Mouse (Mus musculus) ES-CJ7 (cell line): ENCODE results near the gene Dnajc13.

Source experiments
- DNase-seq: peaks from one replicate; pipeline ENCODE4 v3.0.0; 2011; ENCODE audit warnings: low read depth, low spot score

The Dnajc13 gene

GRCm38 (mm10) chr9:104183181-104183580 is 79.5 kb downstream of the Dnajc13 start:
- no peak for DNase-seq

- DNase-seq = no peak
Measured at GRCm38 (mm10) chr9:104182328-104182727, 80.4 kb downstream of the Dnajc13 start.

- DNase-seq = no peak
Measured at GRCm38 (mm10) chr9:104181626-104182025, 81.1 kb downstream of the Dnajc13 start.

GRCm38 (mm10) chr9:104180046-104180445 is 82.7 kb downstream of the Dnajc13 start:
- no peak for DNase-seq

DNA sequence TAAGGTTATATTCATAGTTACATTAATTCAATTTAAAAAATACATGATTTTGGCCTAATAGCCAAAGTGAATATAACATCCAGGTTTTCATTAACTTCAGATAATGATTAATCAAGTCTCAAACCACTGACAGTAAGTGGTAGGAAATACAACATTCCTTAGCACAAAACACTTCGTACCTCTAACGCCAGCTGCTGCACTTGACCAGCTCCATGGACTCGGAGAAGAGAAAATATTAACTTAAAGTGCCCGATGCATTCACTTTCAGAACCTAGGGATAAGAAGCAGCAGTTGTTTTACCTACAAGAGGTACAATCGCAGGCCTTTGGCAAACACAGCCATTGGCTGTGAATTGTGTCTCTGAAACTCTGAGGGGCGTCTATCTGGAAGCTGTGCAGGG is 90.4 kb downstream of the Dnajc13 start:
- no peak for DNase-seq

GRCm38 (mm10) chr9:104171651-104172050 is 91.1 kb downstream of the Dnajc13 start:
- DNase-seq = no peak

DNA sequence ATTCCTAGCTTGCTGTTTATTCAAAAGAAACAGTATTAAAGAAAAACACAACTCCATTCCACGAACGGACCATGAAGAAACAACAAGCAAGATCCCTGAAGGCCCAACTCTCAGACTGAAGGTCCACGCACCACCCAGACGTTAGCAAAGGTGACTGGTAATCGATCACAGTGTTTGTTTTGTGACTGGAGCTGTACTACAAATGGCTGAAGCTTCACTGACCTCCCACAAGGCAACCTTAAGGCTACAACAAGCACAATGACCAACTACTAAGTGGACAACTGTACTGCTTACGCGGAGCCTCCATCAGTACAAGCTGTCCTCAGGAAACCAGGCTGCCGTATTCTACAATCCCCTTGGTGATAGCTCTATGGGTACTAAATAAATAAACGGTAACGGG is 92.7 kb downstream of the Dnajc13 start:
- DNase-seq = no peak

DNA sequence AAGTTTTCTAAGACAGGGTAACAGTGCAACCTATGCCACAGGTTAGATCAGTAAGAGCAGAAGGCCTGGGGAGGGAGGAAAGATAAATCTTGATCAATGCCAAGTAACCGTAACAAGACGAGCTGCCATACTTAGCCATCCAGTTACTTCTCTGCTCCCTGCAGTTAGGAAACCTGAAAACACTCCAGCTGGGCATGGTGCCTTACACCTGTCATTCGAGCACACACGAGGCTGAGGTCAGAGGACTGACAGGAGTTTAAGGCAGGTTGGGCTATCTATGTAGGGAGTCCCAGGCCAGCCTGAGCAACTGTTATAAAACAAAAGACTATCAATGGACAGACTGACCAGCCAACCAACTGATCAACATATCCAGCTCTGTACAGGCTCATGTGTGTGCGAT is 96.8 kb downstream of the Dnajc13 start:
- no peak for DNase-seq

GRCm38 (mm10) chr9:104164194-104164593 is 98.5 kb downstream of the Dnajc13 start:
- no peak for DNase-seq

DNA sequence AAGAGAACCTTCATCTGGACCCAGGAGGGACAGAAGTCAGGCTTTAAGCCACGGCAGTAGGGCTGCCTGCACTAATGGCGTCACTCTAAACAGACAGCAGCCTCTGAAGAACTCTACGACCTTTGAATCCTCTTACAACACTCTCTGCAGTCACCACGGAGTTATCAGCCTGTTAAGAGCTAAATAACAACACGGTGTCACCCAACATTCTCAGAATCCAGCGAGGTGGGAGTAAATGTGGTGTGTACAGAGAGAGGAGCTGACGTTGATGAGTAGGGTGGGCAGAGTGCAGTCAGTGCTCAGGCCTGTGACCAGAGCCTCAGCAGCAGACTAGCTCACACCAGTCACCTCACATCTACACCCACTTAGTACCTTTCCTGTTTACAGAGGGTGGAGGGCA is 101.6 kb downstream of the Dnajc13 start:
- no peak for DNase-seq

DNA sequence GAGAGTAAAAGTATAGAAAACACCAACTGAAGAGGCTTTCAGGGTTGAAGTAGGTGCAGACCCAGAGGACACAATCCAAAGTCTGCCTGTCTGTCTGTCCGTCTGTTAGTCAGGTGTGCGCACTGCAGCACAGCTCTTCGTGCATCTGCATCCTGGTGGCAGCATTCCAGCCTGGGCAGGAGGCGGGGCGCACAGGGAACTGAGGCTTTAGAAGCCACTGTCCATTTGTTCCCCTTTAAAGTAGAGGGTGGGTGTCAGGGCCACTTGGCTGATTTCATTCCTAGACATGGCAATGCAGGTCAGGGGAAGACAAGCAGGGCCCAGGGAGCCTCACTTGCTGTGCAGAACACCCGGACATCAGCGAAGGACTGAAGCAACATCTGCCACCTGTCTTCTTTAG is 105.4 kb downstream of the Dnajc13 start:
- DNase-seq = no peak

- DNase-seq = no peak
Measured at GRCm38 (mm10) chr9:104156506-104156905, 106.2 kb downstream of the Dnajc13 start.

DNA sequence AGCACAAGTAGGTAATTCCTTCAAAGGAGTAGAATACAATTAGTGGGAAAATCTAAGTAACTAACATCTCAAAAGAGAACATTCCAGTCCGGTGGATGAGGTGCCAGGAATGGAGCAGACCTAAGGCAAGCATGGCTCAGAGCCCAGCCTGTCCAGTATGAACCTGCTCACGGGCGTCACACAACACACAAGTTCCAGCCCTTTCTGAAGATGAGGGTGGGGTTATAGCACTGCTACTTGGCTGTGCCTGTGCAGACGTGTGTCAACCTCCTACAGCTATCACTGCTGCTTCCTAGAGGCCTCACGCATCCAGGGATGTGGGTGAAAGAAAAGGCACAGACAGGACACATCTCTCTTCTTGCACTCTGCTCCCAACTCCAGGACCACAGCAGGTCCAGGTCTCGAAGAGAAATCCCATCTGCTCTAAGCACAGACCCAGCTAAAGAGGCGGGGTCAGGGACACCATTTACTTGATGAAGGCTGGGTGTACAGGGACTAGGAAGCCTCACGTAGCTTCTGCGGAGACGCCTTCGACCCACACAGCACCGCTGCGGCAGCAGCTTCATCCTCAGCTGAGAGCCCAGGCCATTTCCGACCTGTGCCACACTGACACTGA is 107.5 kb downstream of the Dnajc13 start:
- DNase-seq = peak; percentile 41

GRCm38 (mm10) chr9:104152121-104152520 is 110.6 kb downstream of the Dnajc13 start:
- no peak for DNase-seq

DNA sequence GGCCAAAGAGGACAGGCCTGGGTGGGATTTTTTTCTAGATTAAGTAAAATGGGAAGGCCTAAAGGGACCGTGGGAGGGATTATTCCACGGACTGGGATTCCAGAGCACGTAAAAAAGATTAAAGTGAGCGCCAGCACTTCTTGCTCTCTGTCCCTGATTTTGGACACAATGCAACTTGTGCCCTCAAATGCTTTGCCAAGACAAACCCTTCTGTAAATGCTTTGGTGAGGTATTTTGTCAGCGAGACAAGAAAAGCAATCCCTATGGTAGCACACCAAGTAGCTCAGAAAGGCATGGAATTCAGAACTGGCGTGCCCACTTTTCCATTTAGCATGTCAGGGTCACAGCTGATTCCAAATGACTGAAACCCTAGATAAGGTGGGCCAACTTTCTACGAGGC is 113.8 kb downstream of the Dnajc13 start:
- no peak for DNase-seq

GRCm38 (mm10) chr9:104146683-104147082 is 116.0 kb downstream of the Dnajc13 start:
- DNase-seq = peak; percentile 78

DNA sequence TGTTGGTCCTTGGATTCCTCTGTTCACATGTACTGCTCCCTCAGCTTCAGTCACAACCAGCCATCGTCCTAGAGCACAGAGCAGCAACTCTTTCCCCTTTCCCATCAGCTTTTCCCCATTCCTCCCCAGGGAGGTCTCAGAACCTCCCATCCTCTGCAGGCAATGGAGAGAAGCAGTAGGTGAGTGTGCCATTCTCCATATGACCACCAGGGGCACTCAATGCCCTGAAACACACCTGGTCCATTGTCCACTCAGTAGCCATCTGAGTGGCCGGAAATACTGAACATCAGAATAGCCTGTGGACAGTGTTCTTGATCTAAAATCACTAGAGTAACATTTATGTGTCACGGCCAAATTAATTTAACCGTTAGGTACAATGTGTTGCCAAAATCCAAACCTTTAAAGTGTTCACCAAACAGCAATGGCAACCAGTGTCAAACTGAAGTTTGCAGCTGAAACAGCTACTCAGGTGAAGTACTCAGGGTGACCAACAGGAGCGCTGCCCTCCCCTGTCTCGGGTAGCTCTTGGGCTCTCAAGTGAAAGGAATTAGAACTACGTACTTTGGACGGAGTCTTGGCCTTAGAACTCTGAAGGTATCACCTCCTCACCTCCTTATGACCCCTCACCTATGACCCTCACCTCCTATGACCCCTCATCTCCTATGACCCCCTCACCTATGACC is 118.3 kb downstream of the Dnajc13 start:
- DNase-seq = peak; percentile 56

DNA sequence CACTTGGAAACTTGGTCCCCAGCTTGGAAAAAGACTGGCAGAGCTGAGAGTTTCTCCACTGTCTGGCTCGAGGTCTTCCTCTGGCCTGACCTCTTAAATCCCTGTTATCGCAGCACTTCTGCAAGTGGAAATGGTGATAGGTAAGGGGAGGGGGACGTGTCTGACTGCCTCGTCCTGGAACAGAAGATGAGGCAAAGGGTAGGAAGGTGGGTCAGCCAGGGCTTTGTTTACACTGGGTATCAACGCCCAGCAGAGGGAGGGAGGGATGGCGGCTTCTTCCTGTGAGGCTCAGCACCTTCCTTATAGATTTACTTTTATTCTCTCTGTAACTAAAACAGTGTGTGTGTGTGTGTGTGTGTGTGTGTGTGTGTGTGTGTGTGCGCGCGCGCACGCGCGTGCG is 119.9 kb downstream of the Dnajc13 start:
- no peak for DNase-seq

DNA sequence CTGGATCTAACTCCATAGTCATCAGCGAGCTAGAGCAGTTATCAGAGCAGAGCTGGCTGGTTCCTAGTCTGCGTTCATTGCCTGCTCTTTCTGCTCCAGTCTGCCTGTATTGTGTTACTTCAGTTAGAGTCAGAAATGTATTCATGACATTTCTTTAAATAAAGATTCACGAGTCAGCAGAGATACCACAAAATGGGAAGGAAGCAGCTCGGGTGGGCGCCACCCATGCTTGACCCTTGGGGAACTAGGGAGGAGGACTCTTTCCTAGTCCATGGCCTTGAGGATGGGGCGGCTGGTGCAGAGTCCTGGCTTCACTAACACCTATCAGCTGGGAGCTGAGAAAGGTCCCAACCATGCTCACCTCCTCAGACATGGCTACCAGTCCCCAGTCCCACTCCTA is 122.4 kb downstream of the Dnajc13 start:
- DNase-seq = no peak

DNA sequence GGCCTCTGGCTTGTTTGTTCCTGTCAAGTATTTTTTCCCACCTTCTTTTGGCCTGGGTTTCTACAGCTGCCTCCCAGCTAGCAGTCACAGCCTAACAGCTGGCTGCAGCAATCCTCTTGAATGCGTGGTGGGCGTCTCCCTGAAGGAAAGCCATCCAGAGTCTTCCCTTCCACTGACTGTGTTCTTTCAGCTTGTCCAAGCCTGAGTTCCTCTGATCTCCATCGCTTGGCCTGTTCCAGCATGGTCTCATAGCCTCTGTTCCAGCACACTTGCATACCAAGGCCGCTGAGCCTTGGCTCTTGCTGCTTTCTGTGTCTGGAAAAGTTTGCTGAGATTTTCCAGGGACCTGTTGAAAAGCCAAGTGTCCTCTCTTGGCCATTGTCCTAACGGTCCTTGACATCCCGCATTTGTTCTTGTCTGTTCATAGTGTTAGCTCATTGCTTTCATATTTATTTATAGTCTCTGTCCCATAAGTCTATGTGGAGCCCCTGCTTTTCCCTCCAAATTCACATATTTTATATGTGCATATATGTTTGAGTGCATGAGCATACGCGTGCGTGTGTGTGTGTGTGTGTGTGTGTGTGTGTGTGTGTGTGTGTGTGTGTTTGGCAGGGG is 132.5 kb downstream of the Dnajc13 start:
- DNase-seq = no peak

GRCm38 (mm10) chr9:104128110-104128509 is 134.6 kb downstream of the Dnajc13 start:
- DNase-seq = no peak

- no peak for DNase-seq
Measured at GRCm38 (mm10) chr9:104126833-104127232, 135.9 kb downstream of the Dnajc13 start, which contains the start of gene Ackr4. Ackr4 (minus strand) TSS chr9:104126933.

GRCm38 (mm10) chr9:104123622-104124021 is 139.1 kb downstream of the Dnajc13 start:
- DNase-seq = no peak
